Mouse (Mus musculus) midbrain, embryonic 16.5 days (tissue): ENCODE measurements around the gene Cd69. TPM values are rescaled to one million over a fixed set of nuclear protein-coding genes. Genes with fewer than 3 reads are reported as not detected.
A peak's percentile ranks its signal among the peaks of the same experiment; 100 is the strongest.

Source experiments
- ATAC-seq: fragments of 200-750 bp; cut with Nextera tagmentation; 2 replicates; pipeline ENCODE4 v1.8.0; 2017; ENCODE audit warnings: moderate TSS enrichment
- H3K27ac ChIP-seq: fragments of 300-500 bp; sonication (generic); 2 replicates; pipeline ENCODE4 v1.5.1; 2014; ENCODE audit warnings: mild to moderate bottlenecking, low read length, mixed read lengths
- H3K27me3 ChIP-seq: fragments of 300-500 bp; sonication (generic); 2 replicates; pipeline ENCODE4 v1.6.1; 2014; ENCODE audit warnings: low read depth, low read length, mixed read lengths; ENCODE audit not compliant: control insufficient read depth, insufficient read depth
- H3K36me3 ChIP-seq: fragments of 300-500 bp; sonication (generic); 2 replicates; pipeline ENCODE4 v1.6.1; 2014; ENCODE audit warnings: mild to moderate bottlenecking, low read length, moderate library complexity, mixed read lengths; ENCODE audit not compliant: control insufficient read depth, insufficient read depth
- H3K4me1 ChIP-seq: fragments of 300-500 bp; sonication (generic); 2 replicates; pipeline ENCODE4 v1.6.1; 2014; ENCODE audit warnings: mild to moderate bottlenecking, low read length, mixed read lengths; ENCODE audit not compliant: control insufficient read depth, insufficient read depth
- H3K4me2 ChIP-seq: fragments of 300-500 bp; sonication (generic); 2 replicates; pipeline ENCODE4 v1.6.1; 2014; ENCODE audit warnings: mild to moderate bottlenecking, low read length, mixed read lengths
- H3K4me3 ChIP-seq: fragments of 300-500 bp; sonication (generic); 2 replicates; pipeline ENCODE4 v1.5.1; 2014; ENCODE audit warnings: low read depth, mild to moderate bottlenecking, low read length, moderate library complexity, mixed read lengths
- H3K9ac ChIP-seq: fragments of 300-500 bp; sonication (generic); 2 replicates; pipeline ENCODE4 v1.6.1; 2014; ENCODE audit warnings: low read depth, low read length, mixed read lengths
- H3K9me3 ChIP-seq: fragments of 300-500 bp; sonication (generic); replicated peaks from 2 replicates; pipeline ENCODE4 v1.6.1; 2014; ENCODE audit warnings: mild to moderate bottlenecking, low read length, mixed read lengths; ENCODE audit not compliant: control insufficient read depth, poor library complexity, severe bottlenecking
- WGBS: fragments of 180-500 bp; shearing (Covaris S2); extraction: QIAGEN DNeasy Blood & Tissue Kit; methylation state at CpG from one replicate; pipeline ENCODE4 v1.1.7; 2014; 5-methylcytosine and 5-hydroxymethylcytosine counted together
- polyA plus RNA-seq: library from polyadenylated mRNA; unstranded; fragments of >200 nt; fragmentation: Nextera tagmentation; extraction: Ambion mirVana; gene quantifications from 2 replicates; pipeline ENCODE4 v1.2.1, GENCODE M21; 2015

Cd69 gene
- polyA plus RNA-seq, 1 experiment from 2014 or later, result not detected

GRCm38 (mm10) chr6:129233366-129233954, 41.8 kb downstream of the Cd69 start:
- H3K4me1 ChIP-seq, result peaks cover 3% of the 10 kb centered on the region; the same call in 1 of the 2 replicates
- 81% methylated on average over 6 of the region's 6 CpGs for WGBS
- no peak overlapping the region for H3K9ac ChIP-seq

GRCm38 (mm10) chr6:129232842-129233205, 42.4 kb downstream of the Cd69 start:
- ATAC-seq, result no peak
- Histone ChIP-seq H3K4me2 (no peak overlapping the region), H3K27me3 (no peaks in the 10 kb centered on the region), H3K27ac (no peak overlapping the region), H3K9ac (no peak overlapping the region), H3K36me3 (no peaks in the 10 kb centered on the region), H3K9me3 (no peaks in the 10 kb centered on the region), H3K4me3 (no peak overlapping the region), H3K4me1 (peaks cover 3% of the 10 kb centered on the region; the same call in 1 of the 2 replicates)
- WGBS, result 86% methylated on average over 9 of the region's 9 CpGs

More at GRCm38 (mm10) chr6:129233366-129233954, 41.8 kb downstream of the Cd69 start:
- Histone ChIP-seq H3K36me3 (no peaks in the 10 kb centered on the region), H3K27ac (no peak overlapping the region), H3K4me2 (no peak overlapping the region), H3K27me3 (no peaks in the 10 kb centered on the region), H3K4me3 (no peak overlapping the region), H3K9me3 (no peaks in the 10 kb centered on the region)
- ATAC-seq, result no peak

DNA sequence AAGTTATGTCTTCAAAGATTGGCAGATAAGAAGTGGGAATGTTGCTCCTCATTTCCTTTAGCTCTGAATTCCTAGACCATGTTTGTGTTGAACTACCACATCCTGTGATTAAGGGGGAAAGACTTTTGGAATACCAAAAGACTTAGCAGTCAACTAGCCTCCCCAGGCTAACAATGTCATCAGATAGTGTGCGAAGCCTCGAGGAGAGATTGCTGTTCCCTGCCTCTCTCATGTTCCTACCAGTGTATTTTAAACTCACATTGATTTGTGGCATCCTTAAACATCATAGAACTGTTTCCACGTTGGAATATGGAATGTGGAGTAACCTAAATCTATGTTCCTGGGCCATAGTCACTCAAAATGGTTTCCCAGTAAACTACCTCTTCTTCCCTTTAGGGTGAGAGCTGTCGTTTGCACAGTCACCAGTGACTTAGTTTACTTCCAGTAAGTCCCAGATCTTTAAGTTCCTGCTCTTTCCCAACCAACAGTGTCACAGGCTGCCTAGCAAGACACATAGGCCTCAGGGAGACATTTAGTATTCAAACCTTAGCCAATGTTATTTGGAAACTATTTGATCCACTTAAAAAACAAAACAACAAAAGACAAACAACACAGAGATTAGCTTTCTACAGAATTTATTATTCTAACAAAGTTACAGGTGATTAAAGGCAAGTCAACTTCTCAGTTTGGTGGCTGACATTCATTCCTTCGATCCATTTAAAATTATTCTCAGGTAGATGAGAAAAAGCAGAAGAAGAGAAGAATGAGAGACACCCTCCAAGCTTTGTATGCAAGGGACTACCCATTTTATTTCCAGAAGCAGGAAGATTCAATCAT, 43.0 kb downstream of the Cd69 start:
- no peaks in the 10 kb centered on the region for H3K9me3 ChIP-seq
- H3K27me3 ChIP-seq, result no peaks in the 10 kb centered on the region
- H3K36me3 ChIP-seq, result no peaks in the 10 kb centered on the region
- H3K9ac ChIP-seq, result no peak overlapping the region
- H3K4me3 ChIP-seq, result no peak overlapping the region
- H3K27ac ChIP-seq, result no peak overlapping the region
- WGBS, result 85% methylated on average over 5 of the region's 5 CpGs
- H3K4me1 ChIP-seq, result no peaks in the 10 kb centered on the region
- no peak overlapping the region for H3K4me2 ChIP-seq
- ATAC-seq, result no peak

DNA sequence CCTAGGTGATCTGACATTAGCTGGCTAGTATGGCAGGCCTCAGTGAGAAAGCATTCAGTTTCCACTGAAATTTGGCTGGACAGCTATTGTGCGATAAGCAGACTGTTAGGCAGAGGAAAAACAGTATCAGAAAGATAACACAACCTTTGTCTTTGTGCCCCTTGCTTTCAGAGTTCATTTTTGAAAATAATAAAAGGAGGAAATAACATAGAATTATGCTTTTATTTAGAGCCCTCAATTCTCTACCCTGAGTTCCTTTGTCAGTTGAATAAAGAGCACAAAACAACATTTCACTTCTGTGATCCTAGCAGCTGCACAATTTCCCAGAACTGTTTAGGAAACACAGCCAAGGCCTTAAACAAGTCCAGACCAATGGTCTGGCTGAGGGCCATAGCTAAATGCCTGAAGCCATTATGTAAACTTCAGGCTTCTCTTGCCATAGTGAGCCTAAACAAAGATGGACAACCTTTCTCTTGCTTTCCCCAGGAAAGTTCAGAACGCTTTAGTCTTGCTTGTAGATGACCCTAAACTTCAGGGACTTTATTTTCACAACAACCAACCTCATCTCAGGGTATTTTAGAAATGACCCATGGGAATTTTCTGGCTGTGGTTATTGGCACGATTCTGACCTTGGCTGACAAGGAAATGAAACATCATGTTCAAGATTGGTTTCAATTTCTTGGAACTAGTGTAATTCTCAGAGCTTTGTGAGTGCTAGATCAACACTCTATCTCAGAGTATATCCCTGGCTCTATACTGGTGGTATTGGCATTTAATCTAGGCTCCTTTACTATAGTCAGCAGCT, 45.3 kb downstream of the Cd69 start:
- H3K4me2 ChIP-seq, result no peak overlapping the region
- H3K27ac ChIP-seq, result 0 out of 2 replicates have a peak overlapping the region, but pooled peaks have one; percentile 10
- ATAC-seq, result no peak
- no peaks in the 10 kb centered on the region for H3K27me3 ChIP-seq
- no peaks in the 10 kb centered on the region for H3K36me3 ChIP-seq
- H3K9me3 ChIP-seq, result no peaks in the 10 kb centered on the region
- H3K9ac ChIP-seq, result no peak overlapping the region
- WGBS, result 66% methylated on average over 3 of the region's 3 CpGs
- no peaks in the 10 kb centered on the region for H3K4me1 ChIP-seq
- H3K4me3 ChIP-seq, result no peak overlapping the region

- no peak for ATAC-seq
- Histone ChIP-seq H3K27ac (no peak overlapping the region), H3K4me1 (no peaks in the 10 kb centered on the region), H3K27me3 (no peaks in the 10 kb centered on the region), H3K9ac (no peak overlapping the region), H3K9me3 (no peaks in the 10 kb centered on the region), H3K36me3 (no peaks in the 10 kb centered on the region), H3K4me2 (no peak overlapping the region), H3K4me3 (no peak overlapping the region)
- 61% methylated on average over 3 of the region's 3 CpGs for WGBS
Observed at GRCm38 (mm10) chr6:129228935-129229773, 46.1 kb downstream of the Cd69 start.

- no peaks in the 10 kb centered on the region for H3K27me3 ChIP-seq
- H3K4me2 ChIP-seq, result no peak overlapping the region
- no peaks in the 10 kb centered on the region for H3K9me3 ChIP-seq
- H3K4me3 ChIP-seq, result no peak overlapping the region
- no peak for ATAC-seq
- H3K36me3 ChIP-seq, result no peaks in the 10 kb centered on the region
- H3K9ac ChIP-seq, result no peak overlapping the region
- no peaks in the 10 kb centered on the region for H3K4me1 ChIP-seq
- 81% methylated on average over 2 of the region's 2 CpGs for WGBS
- H3K27ac ChIP-seq, result no peak overlapping the region
Observed at GRCm38 (mm10) chr6:129225078-129225477, 50.2 kb downstream of the Cd69 start.

GRCm38 (mm10) chr6:129224090-129224489, 51.1 kb downstream of the Cd69 start:
- WGBS, result 82% methylated on average over 1 of the region's 1 CpGs
- no peak overlapping the region for H3K4me3 ChIP-seq
- no peaks in the 10 kb centered on the region for H3K9me3 ChIP-seq
- H3K36me3 ChIP-seq, result no peaks in the 10 kb centered on the region
- no peak overlapping the region for H3K4me2 ChIP-seq
- no peak overlapping the region for H3K27ac ChIP-seq
- no peaks in the 10 kb centered on the region for H3K4me1 ChIP-seq
- no peaks in the 10 kb centered on the region for H3K27me3 ChIP-seq
- no peak overlapping the region for H3K9ac ChIP-seq
- no peak for ATAC-seq

GRCm38 (mm10) chr6:129223611-129224010, 51.6 kb downstream of the Cd69 start:
- Histone ChIP-seq H3K27me3 (no peaks in the 10 kb centered on the region), H3K4me1 (no peaks in the 10 kb centered on the region), H3K4me2 (no peak overlapping the region), H3K9ac (no peak overlapping the region), H3K9me3 (no peaks in the 10 kb centered on the region), H3K36me3 (no peaks in the 10 kb centered on the region), H3K27ac (no peak overlapping the region), H3K4me3 (no peak overlapping the region)
- WGBS, result 75% methylated on average over 2 of the region's 2 CpGs
- no peak for ATAC-seq
